Mouse (Mus musculus): ENCODE measurements at regions not wholly inside any gene's neighbourhood (a gene's known extent, or its start where the extent isn't known, plus 50 kb on each side); places are given as distances from the start of the nearest gene placed in this dataset.

GRCm38 (mm10) chr2:51509220-51510011 lies 117.9 kb upstream of the Tas2r134 start:
- Histone ChIP-seq H3K4me1 (no peaks in the 10 kb centered on the region), H3K27ac (replicated peaks) (no peak overlapping the region), H3K36me3 (no peaks in the 10 kb centered on the region), H3K9ac (replicated peaks) (no peak overlapping the region), H3K4me3 (no peak overlapping the region), H3K27me3 (no peaks in the 10 kb centered on the region), H3K4me2 (replicated peaks) (no peak overlapping the region), H3K9me3 (no peaks in the 10 kb centered on the region)
- 92% methylated on average over 8 of the region's 8 CpGs for WGBS
- ATAC-seq (replicated peaks) = no peak

DNA sequence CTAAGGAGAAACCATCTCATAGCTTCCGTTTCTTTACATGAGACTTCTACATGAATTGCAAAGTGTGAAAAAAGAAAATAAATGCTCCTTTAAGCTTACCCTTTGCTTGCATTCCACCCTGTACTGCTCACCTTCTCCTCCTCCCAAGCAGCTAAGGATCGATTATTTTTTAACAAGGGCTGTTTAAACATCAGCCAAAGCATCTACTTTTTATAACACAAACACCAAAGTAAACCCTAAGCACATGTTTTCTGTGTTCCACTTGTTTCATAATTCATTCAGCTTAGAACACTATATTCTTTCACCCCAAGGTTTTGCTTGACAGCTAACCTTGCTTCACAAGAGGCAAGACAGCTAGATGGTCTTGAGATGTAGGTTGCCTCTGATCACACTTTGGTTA lies 129.4 kb upstream of the Tas2r134 start:
- H3K27me3 ChIP-seq = no peaks in the 10 kb centered on the region
- H3K4me2 ChIP-seq (replicated peaks) = no peak overlapping the region
- no peak overlapping the region for H3K9ac ChIP-seq (replicated peaks)
- H3K4me3 ChIP-seq = no peak overlapping the region
- H3K36me3 ChIP-seq = no peaks in the 10 kb centered on the region
- no peaks in the 10 kb centered on the region for H3K9me3 ChIP-seq
- no peak overlapping the region for H3K27ac ChIP-seq (replicated peaks)
- no peaks in the 10 kb centered on the region for H3K4me1 ChIP-seq
- WGBS = 90% methylated on average over 2 of the region's 2 CpGs
- no peak for ATAC-seq (replicated peaks)

- ATAC-seq (replicated peaks) = no peak
- Histone ChIP-seq H3K4me1 (no peaks in the 10 kb centered on the region), H3K27me3 (no peaks in the 10 kb centered on the region), H3K4me3 (no peak overlapping the region), H3K9ac (replicated peaks) (no peak overlapping the region), H3K36me3 (no peaks in the 10 kb centered on the region), H3K4me2 (replicated peaks) (no peak overlapping the region), H3K9me3 (no peaks in the 10 kb centered on the region), H3K27ac (replicated peaks) (no peak overlapping the region)
- 61% methylated on average over 2 of the region's 2 CpGs for WGBS
Observed at GRCm38 (mm10) chr2:51473753-51474152, 153.6 kb upstream of the Tas2r134 start.

- no peaks in the 10 kb centered on the region for H3K4me1 ChIP-seq
- H3K9ac ChIP-seq (replicated peaks) = no peak overlapping the region
- H3K27me3 ChIP-seq = no peaks in the 10 kb centered on the region
- H3K4me2 ChIP-seq (replicated peaks) = no peak overlapping the region
- no peak overlapping the region for H3K4me3 ChIP-seq
- no peaks in the 10 kb centered on the region for H3K36me3 ChIP-seq
- ATAC-seq (replicated peaks) = peak; percentile 53; the same call in 1 of the 2 replicates
- no peak overlapping the region for H3K27ac ChIP-seq (replicated peaks)
- 67% methylated on average over 7 of the region's 7 CpGs for WGBS
- no peaks in the 10 kb centered on the region for H3K9me3 ChIP-seq
Observed at GRCm38 (mm10) chr2:51467027-51467694, 160.2 kb upstream of the Tas2r134 start.

GRCm38 (mm10) chr2:51466003-51466402 lies 161.3 kb upstream of the Tas2r134 start:
- H3K4me1 ChIP-seq = no peaks in the 10 kb centered on the region
- H3K36me3 ChIP-seq = no peaks in the 10 kb centered on the region
- no peak overlapping the region for H3K27ac ChIP-seq (replicated peaks)
- WGBS = 90% methylated on average over 7 of the region's 7 CpGs
- no peaks in the 10 kb centered on the region for H3K9me3 ChIP-seq
- no peak overlapping the region for H3K4me2 ChIP-seq (replicated peaks)
- ATAC-seq (replicated peaks) = no peak
- H3K4me3 ChIP-seq = no peak overlapping the region
- no peaks in the 10 kb centered on the region for H3K27me3 ChIP-seq
- H3K9ac ChIP-seq (replicated peaks) = no peak overlapping the region

- Histone ChIP-seq H3K9me3 (no peaks in the 10 kb centered on the region), H3K4me2 (replicated peaks) (no peak overlapping the region), H3K4me1 (no peaks in the 10 kb centered on the region), H3K27me3 (no peaks in the 10 kb centered on the region), H3K36me3 (no peaks in the 10 kb centered on the region), H3K9ac (replicated peaks) (no peak overlapping the region), H3K4me3 (no peak overlapping the region), H3K27ac (replicated peaks) (no peak overlapping the region)
- WGBS = 50% methylated on average over 7 of the region's 7 CpGs
- no peak for ATAC-seq (replicated peaks)
Observed at GRCm38 (mm10) chr2:51465576-51465975, 161.7 kb upstream of the Tas2r134 start.

- no peak overlapping the region for H3K27ac ChIP-seq (replicated peaks)
- H3K4me1 ChIP-seq = no peaks in the 10 kb centered on the region
- H3K4me3 ChIP-seq = no peak overlapping the region
- H3K36me3 ChIP-seq = no peaks in the 10 kb centered on the region
- H3K9ac ChIP-seq (replicated peaks) = no peak overlapping the region
- WGBS = 66% methylated on average over 2 of the region's 2 CpGs
- ATAC-seq (replicated peaks) = no peak
- H3K4me2 ChIP-seq (replicated peaks) = no peak overlapping the region
- H3K9me3 ChIP-seq = no peaks in the 10 kb centered on the region
- H3K27me3 ChIP-seq = no peaks in the 10 kb centered on the region
Observed at GRCm38 (mm10) chr2:51464356-51464755, 163.0 kb upstream of the Tas2r134 start.

DNA sequence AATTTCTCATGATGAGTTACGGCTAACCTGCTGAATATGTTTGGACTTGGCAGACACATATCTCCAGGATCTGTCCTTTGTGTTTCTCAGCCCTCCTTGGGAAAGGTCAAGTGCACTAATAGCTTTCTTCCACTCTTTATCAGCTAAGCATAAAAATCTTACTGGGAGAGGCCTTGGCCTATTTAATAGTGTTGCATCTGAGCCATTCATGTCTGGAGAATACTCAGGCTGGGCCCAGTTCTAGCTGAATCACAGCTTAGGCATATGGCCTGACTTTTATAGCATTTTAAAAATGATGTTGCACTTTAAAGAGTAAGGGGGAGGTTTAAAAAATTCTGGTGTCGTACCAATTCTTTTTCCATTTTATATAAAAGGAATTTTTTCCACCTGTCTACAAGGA lies 166.4 kb upstream of the Tas2r134 start:
- H3K9ac ChIP-seq (replicated peaks) = no peak overlapping the region
- ATAC-seq (replicated peaks) = no peak
- H3K36me3 ChIP-seq = no peaks in the 10 kb centered on the region
- no peak overlapping the region for H3K4me2 ChIP-seq (replicated peaks)
- no peaks in the 10 kb centered on the region for H3K4me1 ChIP-seq
- H3K4me3 ChIP-seq = no peak overlapping the region
- H3K27me3 ChIP-seq = no peaks in the 10 kb centered on the region
- no peaks in the 10 kb centered on the region for H3K9me3 ChIP-seq
- H3K27ac ChIP-seq (replicated peaks) = no peak overlapping the region
- WGBS = 92% methylated on average over 2 of the region's 2 CpGs

DNA sequence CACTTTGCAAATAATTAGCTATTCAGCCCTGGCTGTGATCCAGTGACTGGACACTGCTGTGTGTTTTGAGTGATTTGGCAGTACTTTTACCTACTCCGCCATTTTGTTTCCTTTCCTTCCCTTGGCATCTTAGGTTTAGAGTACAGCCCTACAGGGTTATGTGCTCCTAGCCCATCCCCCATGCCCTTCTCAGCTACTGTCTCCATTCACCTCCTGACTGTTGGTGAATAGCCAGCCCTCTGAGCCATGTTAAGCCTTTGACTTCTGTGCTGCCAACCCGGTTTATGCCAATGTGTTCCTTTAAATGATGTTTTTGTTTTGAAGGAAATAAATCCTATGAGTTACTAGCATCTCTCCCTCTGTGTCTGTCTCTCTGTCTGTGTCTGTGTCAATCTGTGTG lies 167.8 kb upstream of the Tas2r134 start:
- no peak overlapping the region for H3K27ac ChIP-seq (replicated peaks)
- H3K36me3 ChIP-seq = no peaks in the 10 kb centered on the region
- H3K9ac ChIP-seq (replicated peaks) = no peak overlapping the region
- ATAC-seq (replicated peaks) = no peak
- no peak overlapping the region for H3K4me3 ChIP-seq
- H3K27me3 ChIP-seq = no peaks in the 10 kb centered on the region
- 78% methylated on average over 2 of the region's 2 CpGs for WGBS
- no peak overlapping the region for H3K4me2 ChIP-seq (replicated peaks)
- no peaks in the 10 kb centered on the region for H3K4me1 ChIP-seq
- no peaks in the 10 kb centered on the region for H3K9me3 ChIP-seq

DNA sequence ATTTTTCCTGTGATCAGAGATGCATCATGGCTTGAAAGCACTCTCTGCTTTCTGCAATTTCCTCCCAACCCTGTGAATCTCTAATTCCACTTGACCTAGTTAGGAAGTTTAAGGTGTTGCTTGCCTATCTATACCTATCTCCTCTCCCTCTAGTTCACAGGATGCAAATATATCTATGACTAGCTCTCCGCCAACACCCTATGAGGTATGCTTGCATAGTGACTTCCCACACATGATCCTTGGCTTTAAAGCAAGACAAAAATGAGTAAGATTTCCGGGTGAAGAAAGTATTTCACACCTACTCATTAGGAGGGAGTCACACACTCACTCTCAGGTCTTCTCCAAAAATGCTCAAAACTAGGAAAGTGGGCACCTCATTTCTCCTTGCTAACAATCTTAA lies 169.6 kb upstream of the Tas2r134 start:
- no peak overlapping the region for H3K4me3 ChIP-seq
- no peaks in the 10 kb centered on the region for H3K36me3 ChIP-seq
- H3K9ac ChIP-seq (replicated peaks) = no peak overlapping the region
- no peaks in the 10 kb centered on the region for H3K9me3 ChIP-seq
- WGBS = 92% methylated on average over 2 of the region's 2 CpGs
- no peak overlapping the region for H3K27ac ChIP-seq (replicated peaks)
- H3K27me3 ChIP-seq = no peaks in the 10 kb centered on the region
- no peak overlapping the region for H3K4me2 ChIP-seq (replicated peaks)
- no peak for ATAC-seq (replicated peaks)
- H3K4me1 ChIP-seq = no peaks in the 10 kb centered on the region

DNA sequence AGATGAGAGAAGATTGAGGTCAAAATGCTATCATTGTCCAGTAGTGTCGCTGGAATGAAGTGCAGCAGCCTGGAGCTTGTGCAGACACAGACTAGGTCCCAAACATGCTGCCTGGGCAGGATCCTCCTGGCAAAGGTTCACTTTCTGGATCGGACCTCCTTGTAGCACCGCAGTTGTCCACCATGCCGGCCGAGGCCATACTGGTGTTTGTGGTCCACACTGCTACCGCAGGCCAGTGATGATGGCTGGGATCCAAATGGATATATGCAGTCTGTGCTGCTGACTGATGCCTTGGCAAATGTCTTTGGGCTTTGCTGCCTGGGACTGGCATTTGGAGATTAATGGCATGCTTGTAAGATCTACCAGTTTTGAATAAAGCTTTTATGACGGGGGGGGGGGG lies 174.5 kb upstream of the Tas2r134 start:
- no peak overlapping the region for H3K4me2 ChIP-seq (replicated peaks)
- no peak overlapping the region for H3K27ac ChIP-seq (replicated peaks)
- H3K4me3 ChIP-seq = no peak overlapping the region
- H3K4me1 ChIP-seq = no peaks in the 10 kb centered on the region
- H3K9ac ChIP-seq (replicated peaks) = no peak overlapping the region
- no peaks in the 10 kb centered on the region for H3K9me3 ChIP-seq
- no peaks in the 10 kb centered on the region for H3K36me3 ChIP-seq
- no peaks in the 10 kb centered on the region for H3K27me3 ChIP-seq
- ATAC-seq (replicated peaks) = no peak
- WGBS = 84% methylated on average over 7 of the region's 7 CpGs

- H3K9ac ChIP-seq (replicated peaks) = no peak overlapping the region
- no peaks in the 10 kb centered on the region for H3K36me3 ChIP-seq
- H3K27ac ChIP-seq (replicated peaks) = no peak overlapping the region
- no peak for ATAC-seq (replicated peaks)
- H3K9me3 ChIP-seq = no peaks in the 10 kb centered on the region
- WGBS = 97% methylated on average over 3 of the region's 3 CpGs
- H3K4me3 ChIP-seq = no peak overlapping the region
- H3K27me3 ChIP-seq = no peaks in the 10 kb centered on the region
- no peaks in the 10 kb centered on the region for H3K4me1 ChIP-seq
- no peak overlapping the region for H3K4me2 ChIP-seq (replicated peaks)
Observed at GRCm38 (mm10) chr2:51448121-51448520, 179.2 kb upstream of the Tas2r134 start.

- H3K4me1 ChIP-seq = no peaks in the 10 kb centered on the region
- H3K36me3 ChIP-seq = no peaks in the 10 kb centered on the region
- no peak overlapping the region for H3K27ac ChIP-seq (replicated peaks)
- H3K4me3 ChIP-seq = no peak overlapping the region
- H3K9me3 ChIP-seq = no peaks in the 10 kb centered on the region
- H3K4me2 ChIP-seq (replicated peaks) = no peak overlapping the region
- 95% methylated on average over 5 of the region's 5 CpGs for WGBS
- no peaks in the 10 kb centered on the region for H3K27me3 ChIP-seq
- H3K9ac ChIP-seq (replicated peaks) = no peak overlapping the region
- ATAC-seq (replicated peaks) = no peak
Observed at GRCm38 (mm10) chr2:51447616-51448015, 179.7 kb upstream of the Tas2r134 start.

All from forebrain, embryonic 15.5 days (tissue).